ENCODE assay signal across 16 mouse cellular contexts in the genomic region with DNA sequence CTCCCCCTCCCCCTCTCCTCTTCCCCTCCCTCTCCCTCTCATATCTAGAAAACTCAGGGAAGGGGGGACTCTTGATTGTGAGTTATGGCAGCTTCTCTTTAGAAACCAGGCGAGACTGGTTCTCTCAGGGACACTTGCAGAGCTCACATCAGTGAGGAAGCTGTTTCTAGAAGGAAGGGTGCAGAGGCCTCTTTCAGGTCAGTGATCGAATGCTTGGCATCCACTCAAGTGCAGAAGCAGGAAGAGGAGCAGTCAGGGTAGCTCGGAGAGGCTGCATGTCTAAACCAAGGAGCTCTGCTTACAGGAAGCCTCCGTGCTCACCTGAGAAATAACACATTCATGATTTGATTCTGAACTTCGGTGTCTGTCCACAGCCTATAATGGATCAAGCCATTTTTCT.
"Had no signal": no experiment of that assay in that cellular context is flagged by ENCODE, and none has a peak within 500 bp of the region (broad histone marks: within the 10 kb centered on the region; RNA-seq: fewer than 3 reads in every experiment).

No protein-coding gene starts in this region.

- DNase-seq: kidney, adult 18-20 months; kidney, adult 9 months; kidney, postnatal 14 days; kidney, postnatal 4 days; liver, postnatal 0 days; lung, embryonic 14.5 days; retina, postnatal 1 day; right cerebral cortex, postnatal 25 days; thymus, postnatal 25 days had no signal

- ATAC-seq: intestine, embryonic 16.5 days; liver, postnatal 0 days; lung, postnatal 0 days; midbrain, embryonic 13.5 days; midbrain, embryonic 16.5 days had no signal

- H3K36me3 ChIP-seq: midbrain, embryonic 10.5 days; midbrain, embryonic 13.5 days; neural tube, embryonic 13.5 days had no signal

- H3K27me3 ChIP-seq: megakaryocyte, embryonic 14.5 days; midbrain, embryonic 13.5 days; neural tube, embryonic 13.5 days had no signal
